ENCODE assay signal across 7 mouse cellular contexts in genomic region chr1:91446060-91446459, GRCm38 (mm10). TPM values are rescaled to one million over a fixed set of nuclear protein-coding genes. Genes with fewer than 3 reads are reported as not detected.
DNase-seq lines count a peak whose midpoint lies in the region; ATAC-seq lines count a peak whose summit lies in the region.

No protein-coding gene starts in this region.

- H3K4me1 ChIP-seq in liver, embryonic 16.5 days (ENCODE audit: control insufficient read depth, low read depth, low read length), result peaks cover 4% of the 10 kb centered on the region

- H3K4me3 ChIP-seq in liver, embryonic 16.5 days (ENCODE audit: low read depth, low read length), result no peak overlapping the region

- H3K4me2 ChIP-seq in liver, embryonic 16.5 days (ENCODE audit: low read depth, low read length), result no peak overlapping the region

- peaks cover 17% of the 10 kb centered on the region for H3K36me3 ChIP-seq in liver, embryonic 16.5 days (ENCODE audit: control insufficient read depth, insufficient read depth)

- WGBS in liver, embryonic 16.5 days (ENCODE audit: insufficient replicate concordance), result 56% methylated on average over 8 of the region's 8 CpGs

- intact Hi-C loops in heart, postnatal 25 days (cut with DNase I), result no loop called here

- H3K9me3 ChIP-seq in liver, embryonic 16.5 days (replicated peaks; ENCODE audit: control insufficient read depth, low read length), result peaks cover 5% of the 10 kb centered on the region

- H3K27me3 ChIP-seq in liver, embryonic 16.5 days (ENCODE audit: control insufficient read depth, insufficient read depth, low read depth, low read length), result no peaks in the 10 kb centered on the region

- peak overlapping the region; percentile 83 for H3K27ac ChIP-seq in liver, embryonic 16.5 days (ENCODE audit: low read length)

- ATAC-seq in liver, embryonic 16.5 days (ENCODE audit: low read depth), result peak; percentile 90
- ATAC-seq in erythroblast, adult 5-6 weeks (replicated peaks; ENCODE audit: low FRiP score, poor library complexity, severe bottlenecking), result no peak

- DNase-seq in NIH3T3 (ENCODE audit: low read depth), result peak; percentile 95
- peak; percentile 78 for DNase-seq in adrenal gland, postnatal 25 days
- DNase-seq in heart, postnatal 25 days (ENCODE audit: low spot score), result peak; percentile 79
- DNase-seq in layer of hippocampus, adult 8-10 months (ENCODE audit: low spot score in 2 of 2), result no peak
- DNase-seq in right cerebral cortex, postnatal 4 days, result no peak

- no peak overlapping the region for H3K9ac ChIP-seq in liver, embryonic 16.5 days (ENCODE audit: low read depth, low read length)

RNA-seq across cellular contexts. Expression of gene Per2, which starts 13.1 kb away (rescaled TPM):
- 37.4 and 37.5 TPM in 2 replicates for total RNA-seq in adrenal gland, postnatal 25 days (2021)
- 10 to 100 TPM in 1 of 2 experiments, 1 to 10 TPM in 1; 2.1 to 11.7 TPM for total RNA-seq in heart, postnatal 25 days (2021)
- 3.6 and 4.1 TPM in 2 replicates for polyA plus RNA-seq in liver, embryonic 16.5 days (2015; fragmentation: Nextera tagmentation; extraction: Ambion mirVana)
- total RNA-seq in erythroblast, adult 5-6 weeks (2015; ENCODE audit: low replicate concordance), result 1.9 and 2.7 TPM in 2 replicates
- 1.7 and 2.0 TPM in 2 replicates for total RNA-seq in erythroblast, adult 5-6 weeks (2017; ENCODE audit: low replicate concordance)
- 10 to 100 TPM; 20.4 to 37.6 (median 30.4) TPM for total RNA-seq in layer of hippocampus, adult 8-10 months (2022)

RNA-seq across cellular contexts. Expression of gene Hes6, which starts 32.2 kb away (rescaled TPM):
- total RNA-seq in adrenal gland, postnatal 25 days (2021), result 160 and 211 TPM in 2 replicates
- total RNA-seq in heart, postnatal 25 days (2021), result 10 to 100 TPM; 16.6 to 18.3 TPM
- 18.6 and 19.7 TPM in 2 replicates for polyA plus RNA-seq in liver, embryonic 16.5 days (2015; fragmentation: Nextera tagmentation; extraction: Ambion mirVana)
- total RNA-seq in erythroblast, adult 5-6 weeks (2015; ENCODE audit: low replicate concordance), result 2.5 and 4.8 TPM in 2 replicates
- total RNA-seq in erythroblast, adult 5-6 weeks (2017; ENCODE audit: low replicate concordance), result 4.2 and 5.0 TPM in 2 replicates
- total RNA-seq in layer of hippocampus, adult 8-10 months (2022), result 10 to 100 TPM; 15.0 to 20.8 (median 16.2) TPM

RNA-seq across cellular contexts. Expression of gene Ilkap, which starts 47.4 kb away (rescaled TPM):
- total RNA-seq in adrenal gland, postnatal 25 days (2021), result 108 and 115 TPM in 2 replicates
- total RNA-seq in heart, postnatal 25 days (2021), result 10 to 100 TPM; 41.3 to 48.1 TPM
- 57.6 and 63.2 TPM in 2 replicates for polyA plus RNA-seq in liver, embryonic 16.5 days (2015; fragmentation: Nextera tagmentation; extraction: Ambion mirVana)
- total RNA-seq in erythroblast, adult 5-6 weeks (2015; ENCODE audit: low replicate concordance), result 32.6 and 82.0 TPM in 2 replicates
- total RNA-seq in erythroblast, adult 5-6 weeks (2017; ENCODE audit: low replicate concordance), result 55.6 and 70.8 TPM in 2 replicates
- 10 to 100 TPM; 58.7 to 73.1 (median 64.3) TPM for total RNA-seq in layer of hippocampus, adult 8-10 months (2022)

RNA-seq across cellular contexts. Expression of gene Traf3ip1, which starts 48.4 kb away (rescaled TPM):
- total RNA-seq in adrenal gland, postnatal 25 days (2021), result 12.1 and 13.5 TPM in 2 replicates
- 1 to 10 TPM; 5.7 to 5.9 TPM for total RNA-seq in heart, postnatal 25 days (2021)
- 1.5 and 2.0 TPM in 2 replicates for polyA plus RNA-seq in liver, embryonic 16.5 days (2015; fragmentation: Nextera tagmentation; extraction: Ambion mirVana)
- 1.0 and 1.3 TPM in 2 replicates for total RNA-seq in erythroblast, adult 5-6 weeks (2015; ENCODE audit: low replicate concordance)
- total RNA-seq in erythroblast, adult 5-6 weeks (2017; ENCODE audit: low replicate concordance), result 0.51 and 2.6 TPM in 2 replicates
- total RNA-seq in layer of hippocampus, adult 8-10 months (2022), result 10 to 100 TPM; 13.3 to 14.6 (median 13.8) TPM

Comparison
In these comparisons a context has a peak if more than half of its experiments do, and no peak if none do; other contexts are left out.
1. DNase-seq: peak in NIH3T3 (single experiment), adrenal gland, postnatal 25 days (single experiment) and heart, postnatal 25 days (single experiment); none in layer of hippocampus, adult 8-10 months (0 of 2) and right cerebral cortex, postnatal 4 days (single experiment).